Mouse (Mus musculus): ENCODE measurements around the gene Tmx1. TPM values are rescaled to one million over a fixed set of nuclear protein-coding genes. Genes with fewer than 3 reads are reported as not detected.

Gene Tmx1
- polyA plus RNA-seq, 1 experiment from 2014 or later, result 93.4 TPM

DNA sequence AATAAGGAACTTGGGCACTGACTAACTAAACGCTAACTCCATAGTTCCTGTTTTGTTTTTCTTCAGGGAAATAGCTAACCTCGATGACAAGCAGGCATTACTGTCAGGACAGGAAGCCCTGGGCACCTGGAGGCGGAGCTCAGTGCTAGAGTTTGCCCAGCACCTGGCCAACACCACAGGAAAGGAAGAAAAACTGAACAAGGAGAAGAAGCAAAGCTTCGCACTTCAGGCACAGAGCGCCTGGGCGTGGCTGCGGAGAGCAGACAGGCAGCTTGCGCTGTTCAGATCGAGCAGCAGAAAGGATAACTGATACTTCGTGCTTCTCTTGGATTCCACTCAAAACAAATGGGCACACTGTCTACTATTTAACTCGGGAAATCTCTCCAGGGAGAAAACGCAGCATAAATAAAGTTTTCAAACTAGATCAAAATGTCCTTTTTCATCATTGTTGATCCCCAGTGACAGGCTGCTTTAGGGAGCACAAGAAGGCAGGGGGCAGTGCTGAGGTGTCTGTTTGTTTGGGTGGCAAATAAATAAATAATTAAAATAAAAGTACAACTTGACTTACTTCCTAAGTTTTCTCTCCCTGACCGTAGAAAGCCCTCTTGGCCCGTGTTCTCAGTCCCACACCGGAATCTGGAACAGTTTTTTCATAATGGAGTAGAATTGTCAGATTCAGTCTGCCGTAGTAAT is 24.1 kb downstream of the Tmx1 start:
- H3K4me3 ChIP-seq (replicated peaks; ENCODE audit: low read depth, low read length), result 0 out of 2 replicates have a peak overlapping the region, but pooled peaks have one; percentile 5
- TF ChIP-seq CTCF (IDR thresholded peaks at IDR 0.05; ENCODE audit: low read depth), result no peak; the same call in 1 of the 2 replicates
- H3K4me2 ChIP-seq (ENCODE audit: low read length), result peak overlapping the region; percentile 37
- ATAC-seq (replicated peaks; ENCODE audit: low FRiP score, low read depth), result peak; percentile 63
- no peaks in the 10 kb centered on the region for H3K9me3 ChIP-seq (replicated peaks; ENCODE audit: low read length)
- H3K4me1 ChIP-seq (replicated peaks; ENCODE audit: insufficient read depth, low read length), result no peaks in the 10 kb centered on the region
- peak; percentile 53 for DNase-seq (ENCODE audit: low spot score)
- no peak overlapping the region for H3K27ac ChIP-seq
- H3K9ac ChIP-seq (ENCODE audit: low read depth, low read length), result no peak overlapping the region
- no peaks in the 10 kb centered on the region for H3K36me3 ChIP-seq (ENCODE audit: insufficient read depth, low read length)
- WGBS, result 43% methylated on average over 16 of the region's 16 CpGs
- no peaks in the 10 kb centered on the region for H3K27me3 ChIP-seq (ENCODE audit: insufficient read depth, low read length)

- Histone ChIP-seq H3K4me3 (replicated peaks; ENCODE audit: low read depth, low read length) (0 out of 2 replicates have a peak overlapping the region, but pooled peaks have one; percentile 5), H3K4me1 (replicated peaks; ENCODE audit: insufficient read depth, low read length) (no peaks in the 10 kb centered on the region), H3K36me3 (ENCODE audit: insufficient read depth, low read length) (no peaks in the 10 kb centered on the region), H3K9me3 (replicated peaks; ENCODE audit: low read length) (no peaks in the 10 kb centered on the region), H3K27me3 (ENCODE audit: insufficient read depth, low read length) (no peaks in the 10 kb centered on the region), H3K9ac (ENCODE audit: low read depth, low read length) (no peak overlapping the region), H3K27ac (no peak overlapping the region), H3K4me2 (ENCODE audit: low read length) (peak overlapping the region; percentile 37)
- peak; percentile 97 for ATAC-seq (replicated peaks; ENCODE audit: low FRiP score, low read depth)
- 75% methylated on average over 16 of the region's 16 CpGs for WGBS
- peak; percentile 79 for DNase-seq (ENCODE audit: low spot score)
- TF ChIP-seq CTCF (IDR thresholded peaks at IDR 0.05; ENCODE audit: low read depth), result peak; percentile 63
Observed at GRCm38 (mm10) chr12:70477593-70478287, 24.8 kb downstream of the Tmx1 start.

DNA sequence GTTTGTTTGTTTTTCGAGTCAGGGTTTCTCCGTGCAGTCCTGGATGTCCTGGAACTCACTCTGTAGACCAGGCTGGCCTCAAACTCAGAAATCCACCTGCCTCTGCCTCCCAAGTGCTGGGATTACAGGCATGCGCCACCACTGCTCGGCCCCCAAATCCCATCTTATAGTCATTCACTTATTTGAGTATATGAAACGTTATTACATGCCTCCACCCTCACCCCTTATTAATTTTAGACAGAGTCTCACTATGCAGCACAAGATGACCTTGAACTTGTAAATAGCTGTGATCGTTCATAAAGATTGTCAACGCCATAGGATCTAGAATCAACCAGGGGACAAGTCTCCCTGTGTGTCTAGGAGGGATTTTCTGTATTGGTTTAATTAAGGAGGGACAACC is 33.1 kb downstream of the Tmx1 start:
- Histone ChIP-seq H3K36me3 (ENCODE audit: insufficient read depth, low read length) (no peaks in the 10 kb centered on the region), H3K4me1 (replicated peaks; ENCODE audit: insufficient read depth, low read length) (no peaks in the 10 kb centered on the region), H3K9ac (ENCODE audit: low read depth, low read length) (no peak overlapping the region), H3K9me3 (replicated peaks; ENCODE audit: low read length) (no peaks in the 10 kb centered on the region), H3K27me3 (ENCODE audit: insufficient read depth, low read length) (no peaks in the 10 kb centered on the region), H3K4me2 (ENCODE audit: low read length) (no peak overlapping the region), H3K27ac (no peak overlapping the region), H3K4me3 (replicated peaks; ENCODE audit: low read depth, low read length) (no peak overlapping the region)
- no peak for DNase-seq (ENCODE audit: low spot score)
- ATAC-seq (replicated peaks; ENCODE audit: low FRiP score, low read depth), result no peak
- TF ChIP-seq CTCF (IDR thresholded peaks at IDR 0.05; ENCODE audit: low read depth), result no peak
- WGBS, result 86% methylated on average over 7 of the region's 7 CpGs

GRCm38 (mm10) chr12:70486716-70487480 is 34.0 kb downstream of the Tmx1 start:
- H3K27ac ChIP-seq, result no peak overlapping the region
- no peak overlapping the region for H3K4me3 ChIP-seq (replicated peaks; ENCODE audit: low read depth, low read length)
- no peak for TF ChIP-seq CTCF (IDR thresholded peaks at IDR 0.05; ENCODE audit: low read depth)
- no peak for DNase-seq (ENCODE audit: low spot score)
- H3K9ac ChIP-seq (ENCODE audit: low read depth, low read length), result no peak overlapping the region
- H3K9me3 ChIP-seq (replicated peaks; ENCODE audit: low read length), result no peaks in the 10 kb centered on the region
- H3K4me1 ChIP-seq (replicated peaks; ENCODE audit: insufficient read depth, low read length), result no peaks in the 10 kb centered on the region
- 77% methylated on average over 6 of the region's 6 CpGs for WGBS
- H3K36me3 ChIP-seq (ENCODE audit: insufficient read depth, low read length), result no peaks in the 10 kb centered on the region
- ATAC-seq (replicated peaks; ENCODE audit: low FRiP score, low read depth), result no peak
- no peaks in the 10 kb centered on the region for H3K27me3 ChIP-seq (ENCODE audit: insufficient read depth, low read length)
- H3K4me2 ChIP-seq (ENCODE audit: low read length), result no peak overlapping the region

DNA sequence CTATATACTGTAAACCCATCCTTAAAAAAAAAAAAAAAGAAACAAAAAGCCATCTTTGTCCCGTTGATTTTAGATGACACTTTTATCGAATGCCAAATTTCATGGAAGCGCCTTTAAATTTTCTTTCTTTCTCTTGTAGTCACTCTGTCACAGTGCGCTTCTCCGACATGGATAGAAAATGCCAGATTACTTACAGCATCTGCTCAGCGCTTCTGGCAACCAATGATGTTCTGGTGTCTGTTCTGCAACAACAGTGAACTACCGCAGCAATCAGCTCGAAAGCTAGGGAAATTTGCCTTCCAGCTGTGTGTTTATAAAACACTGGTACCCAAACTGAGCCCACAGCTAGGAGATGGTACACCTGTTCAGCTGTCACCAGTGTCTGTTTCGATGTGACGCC is 39.5 kb downstream of the Tmx1 start:
- no peak overlapping the region for H3K9ac ChIP-seq (ENCODE audit: low read depth, low read length)
- H3K27ac ChIP-seq, result no peak overlapping the region
- TF ChIP-seq CTCF (IDR thresholded peaks at IDR 0.05; ENCODE audit: low read depth), result no peak
- H3K27me3 ChIP-seq (ENCODE audit: insufficient read depth, low read length), result no peaks in the 10 kb centered on the region
- H3K4me3 ChIP-seq (replicated peaks; ENCODE audit: low read depth, low read length), result no peak overlapping the region
- H3K9me3 ChIP-seq (replicated peaks; ENCODE audit: low read length), result no peaks in the 10 kb centered on the region
- no peak for DNase-seq (ENCODE audit: low spot score)
- H3K36me3 ChIP-seq (ENCODE audit: insufficient read depth, low read length), result no peaks in the 10 kb centered on the region
- no peak for ATAC-seq (replicated peaks; ENCODE audit: low FRiP score, low read depth)
- 89% methylated on average over 10 of the region's 10 CpGs for WGBS
- no peak overlapping the region for H3K4me2 ChIP-seq (ENCODE audit: low read length)
- H3K4me1 ChIP-seq (replicated peaks; ENCODE audit: insufficient read depth, low read length), result no peaks in the 10 kb centered on the region
